Mouse (Mus musculus) T-cell, adult 2 months (primary cell): ENCODE results near the gene 0610010K14Rik.

Source experiments
- DNase-seq: peaks from one replicate; pipeline ENCODE4 v3.0.0; 2022; ENCODE audit warnings: low spot score

The 0610010K14Rik gene

GRCm38 (mm10) chr11:70214856-70215209, 22.9 kb downstream of the 0610010K14Rik start:
- no peak for DNase-seq

GRCm38 (mm10) chr11:70214191-70214855, 23.4 kb downstream of the 0610010K14Rik start:
- no peak for DNase-seq

GRCm38 (mm10) chr11:70213736-70214135, 24.0 kb downstream of the 0610010K14Rik start:
- DNase-seq, result no peak

DNA sequence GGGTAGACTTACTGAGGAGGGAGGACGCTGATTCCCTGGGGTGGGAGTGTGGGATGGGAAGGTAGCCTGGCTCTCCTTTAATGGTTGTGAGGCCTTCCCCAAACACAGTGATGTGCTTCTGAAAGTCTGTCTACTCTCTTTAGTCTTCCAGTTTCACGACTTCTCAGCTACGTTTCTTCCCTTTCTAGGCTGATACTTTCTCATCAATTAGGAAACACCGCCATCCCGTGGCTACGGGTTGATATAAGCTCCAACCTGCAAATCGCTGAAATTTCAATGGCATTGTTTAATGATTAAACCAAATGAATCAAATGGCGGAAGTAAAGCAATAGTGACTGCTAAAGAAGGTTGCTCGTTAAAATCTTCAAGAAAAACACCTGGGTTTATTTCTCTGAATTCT, 24.8 kb downstream of the 0610010K14Rik start:
- DNase-seq, result peak; percentile 60

DNA sequence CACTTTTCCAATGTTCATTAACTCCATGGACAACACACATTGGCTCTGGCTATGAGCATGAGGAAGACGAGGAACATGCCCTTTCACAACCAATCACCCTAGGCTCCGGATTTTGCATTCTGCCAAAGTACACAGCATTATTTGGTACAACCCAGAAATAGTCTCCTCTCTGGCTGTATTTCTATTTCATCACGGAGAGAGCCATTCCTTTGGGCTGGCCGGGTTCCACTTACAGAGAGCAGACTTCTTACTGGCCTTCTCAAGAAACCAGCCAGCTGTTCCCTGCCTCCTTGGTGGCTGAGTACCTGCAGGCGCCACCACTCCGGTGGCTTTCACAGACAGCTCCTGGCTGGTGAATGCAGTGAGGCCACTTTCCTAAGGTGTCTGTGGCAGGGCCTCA, 25.3 kb downstream of the 0610010K14Rik start, which contains the start of gene Slc16a11:
Slc16a11 (plus strand) TSS at position 330 of the 400 bp plus-strand sequence.
- DNase-seq, result no peak

- no peak for DNase-seq
Observed at GRCm38 (mm10) chr11:70211972-70212371, 25.7 kb downstream of the 0610010K14Rik start.

- no peak for DNase-seq
Observed at GRCm38 (mm10) chr11:70210681-70211080, 27.0 kb downstream of the 0610010K14Rik start.

DNA sequence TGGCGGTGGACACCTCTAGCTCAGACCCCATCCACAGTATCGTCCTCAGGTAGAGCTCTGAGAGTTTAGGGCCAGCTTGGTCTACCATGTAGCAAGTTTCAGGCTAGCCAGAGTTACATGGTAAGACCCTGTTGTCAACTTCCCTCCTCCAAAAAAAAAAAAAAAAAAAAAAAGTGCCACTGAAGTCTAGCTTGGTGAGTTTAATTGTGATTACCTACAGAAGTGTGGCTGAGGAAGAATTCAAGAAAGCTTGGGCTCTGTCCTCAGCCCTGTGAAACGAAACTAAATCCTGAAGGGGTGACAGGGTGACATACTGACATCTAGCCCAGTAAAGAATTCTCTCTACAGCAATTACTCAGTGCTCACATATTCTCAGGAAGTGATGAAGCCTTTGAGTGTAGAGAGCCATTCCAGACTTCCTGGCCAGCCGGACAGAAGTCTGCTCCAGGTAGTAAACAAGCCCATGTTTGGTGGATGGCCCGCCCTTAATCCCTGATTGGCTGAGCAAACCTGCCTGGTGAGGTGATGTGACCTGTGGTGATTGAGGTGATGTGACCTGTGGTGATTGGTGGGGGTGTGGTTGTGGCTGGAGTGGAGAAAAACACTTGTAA, 28.8 kb downstream of the 0610010K14Rik start:
- DNase-seq, result no peak

- no peak for DNase-seq
Observed at GRCm38 (mm10) chr11:70207283-70207682, 30.4 kb downstream of the 0610010K14Rik start.

DNA sequence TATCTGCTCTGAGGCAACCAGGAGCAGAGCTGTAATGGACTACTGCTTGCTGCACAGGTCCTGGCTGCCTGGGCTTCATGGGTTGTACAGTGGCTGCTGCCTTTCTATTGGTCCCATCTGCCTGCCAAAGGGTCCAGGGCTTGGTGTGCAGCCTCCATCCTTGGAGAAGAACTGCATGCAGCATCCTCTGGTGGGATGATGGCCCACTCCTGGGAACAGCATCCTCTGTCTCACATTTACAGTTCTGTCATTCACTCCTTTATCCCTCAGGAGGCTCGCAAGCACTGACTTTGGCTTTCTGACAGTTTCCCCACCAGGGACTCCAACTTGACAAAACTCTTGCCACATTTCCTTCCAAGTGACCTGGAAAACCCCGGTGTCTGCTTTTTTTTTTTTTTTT, 30.9 kb downstream of the 0610010K14Rik start:
- no peak for DNase-seq

DNA sequence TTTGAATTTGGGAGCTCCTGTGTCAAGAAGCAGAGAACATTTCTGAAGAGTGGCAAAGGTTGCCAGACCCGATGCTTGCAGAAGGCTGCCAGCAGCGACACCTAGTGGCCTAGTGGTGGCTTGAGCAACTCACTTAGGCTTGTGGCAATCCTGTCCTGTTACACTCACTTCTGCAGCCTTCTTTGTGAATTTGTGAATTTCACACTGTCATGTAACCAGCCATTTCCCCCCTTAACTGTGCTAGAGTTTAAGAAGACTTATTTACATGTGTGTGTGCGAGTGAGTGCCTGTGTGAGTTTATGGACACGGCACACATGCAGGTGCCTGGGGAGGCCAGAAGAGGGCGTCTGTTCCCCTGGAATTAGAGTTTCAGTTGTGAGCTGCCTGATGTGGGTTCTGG, 36.0 kb downstream of the 0610010K14Rik start:
- peak; percentile 68 for DNase-seq

DNA sequence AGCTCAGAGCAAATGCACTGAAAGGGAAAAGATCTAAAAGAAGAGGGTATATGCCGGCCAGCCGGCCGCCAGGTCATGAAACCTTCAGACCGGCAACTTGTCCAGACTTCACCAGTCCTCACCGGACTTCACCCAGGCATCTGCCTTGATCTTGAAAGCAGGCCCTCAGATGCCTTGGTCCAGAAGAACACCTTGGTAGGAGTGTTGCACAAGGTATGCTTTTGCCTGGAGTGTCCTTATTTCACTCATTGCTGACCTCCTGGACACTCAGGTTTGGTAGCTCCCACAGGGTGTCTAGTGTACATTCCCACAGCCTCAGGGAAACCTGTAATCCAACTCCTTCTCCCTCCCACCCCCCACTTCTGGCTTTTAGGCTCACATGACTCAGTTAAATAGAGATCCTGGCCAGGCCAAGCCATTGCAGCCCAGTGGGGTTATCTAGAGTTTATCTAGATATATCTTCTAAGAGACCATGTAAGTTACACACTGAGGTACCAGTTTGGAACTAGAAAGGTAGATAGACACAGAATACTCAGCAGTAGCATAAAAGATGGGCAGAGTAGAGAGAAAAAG, 37.6 kb downstream of the 0610010K14Rik start:
- no peak for DNase-seq

GRCm38 (mm10) chr11:70199107-70199506, 38.6 kb downstream of the 0610010K14Rik start:
- DNase-seq, result no peak

GRCm38 (mm10) chr11:70198332-70198731, 39.4 kb downstream of the 0610010K14Rik start:
- DNase-seq, result no peak

- DNase-seq, result no peak
Observed at GRCm38 (mm10) chr11:70193354-70194285, 44.1 kb downstream of the 0610010K14Rik start.

GRCm38 (mm10) chr11:70192157-70192556, 45.6 kb downstream of the 0610010K14Rik start:
- DNase-seq, result no peak

DNA sequence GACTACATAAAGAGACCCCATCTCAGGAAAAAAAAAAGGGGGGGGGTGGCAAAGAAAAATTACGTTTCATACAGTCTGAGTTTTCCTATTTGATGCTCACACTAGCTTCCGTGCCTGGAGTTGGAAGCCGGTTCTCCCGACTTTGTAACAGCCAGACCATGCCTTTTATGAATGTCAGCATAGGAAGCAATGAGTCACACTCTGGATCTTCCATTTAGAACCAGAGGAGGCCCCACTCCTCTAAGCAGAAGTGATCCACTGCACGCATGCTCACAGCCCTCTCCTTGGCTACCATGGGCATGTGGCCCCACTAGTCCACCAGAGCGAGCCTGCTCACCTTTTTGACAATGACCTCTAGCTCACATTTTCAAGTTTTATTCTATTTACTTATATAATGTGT, 46.5 kb downstream of the 0610010K14Rik start:
- no peak for DNase-seq

DNA sequence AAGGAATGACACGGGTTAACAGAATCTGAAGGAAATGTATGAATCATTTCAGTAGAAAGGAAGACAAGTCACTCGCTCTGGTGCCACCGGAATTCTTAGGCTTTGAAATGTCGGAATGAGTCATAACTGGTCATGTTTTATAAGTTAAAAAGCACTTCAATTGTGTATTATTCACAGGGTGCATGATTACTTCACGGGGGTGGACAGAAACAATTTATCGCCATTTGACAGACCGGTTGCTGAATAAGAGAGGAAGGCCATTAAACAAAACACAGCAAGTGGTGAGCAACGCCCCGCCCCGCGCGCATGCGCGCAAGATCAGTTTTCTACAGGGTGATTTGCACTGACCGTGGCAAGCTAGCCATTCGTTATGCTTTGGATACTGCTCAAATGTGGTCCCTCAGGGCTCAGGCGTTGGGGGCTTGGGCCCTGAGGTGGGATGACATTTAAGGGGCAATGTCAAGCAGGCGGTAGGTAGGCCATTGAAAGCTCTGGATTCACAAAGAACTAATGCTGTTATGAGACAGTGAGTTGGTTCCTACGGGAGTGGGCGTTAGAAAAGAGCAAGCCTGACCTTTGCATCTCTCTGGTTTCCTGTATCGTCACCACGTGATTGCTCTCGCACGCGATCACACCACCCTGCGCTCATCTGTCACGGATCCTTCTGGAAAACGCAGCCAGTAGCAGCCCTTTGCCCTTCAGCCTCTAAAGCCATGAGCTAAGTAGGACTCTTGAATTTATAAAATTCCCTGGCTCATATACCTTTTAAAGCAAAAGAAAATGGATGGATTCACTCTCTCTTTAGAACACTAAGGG, 48.2 kb downstream of the 0610010K14Rik start:
- no peak for DNase-seq
